Mouse (Mus musculus): Measurements from ENCODE around the gene Slc22a1. TPM values are rescaled to one million over a fixed set of nuclear protein-coding genes. Genes with fewer than 3 reads are reported as not detected.

Gene Slc22a1
- polyA plus RNA-seq, 1 experiment from 2014 or later = 12.7 TPM

DNA sequence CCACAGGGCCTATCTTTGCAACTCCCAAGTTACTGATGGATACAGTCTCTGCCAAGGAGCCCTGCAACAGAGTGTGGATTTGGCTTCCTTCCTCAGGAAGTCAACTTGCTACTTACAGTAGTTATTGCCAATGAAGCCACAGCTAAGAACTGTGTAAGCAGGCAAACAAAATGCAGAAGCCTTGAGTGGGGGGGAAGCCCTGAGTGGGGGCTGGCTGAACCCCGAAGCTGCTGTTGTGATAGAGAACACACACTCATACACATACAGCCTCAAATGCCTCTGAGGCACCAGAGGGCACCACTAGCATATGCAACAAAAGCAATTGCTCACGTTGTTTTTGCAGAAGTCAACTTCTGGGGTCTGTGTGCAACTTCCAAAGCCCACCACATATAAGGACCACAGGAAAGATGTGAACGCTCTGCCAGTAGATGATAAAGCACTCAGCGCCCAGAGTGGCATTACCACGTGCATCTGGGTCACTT, 38.5 kb upstream of the Slc22a1 start:
- Histone ChIP-seq H3K36me3 (ENCODE audit: control insufficient read depth, insufficient read depth, low read length) (peaks cover 33% of the 10 kb centered on the region), H3K27me3 (ENCODE audit: control insufficient read depth, insufficient read depth, low read depth, low read length) (no peaks in the 10 kb centered on the region), H3K27ac (ENCODE audit: low read length) (peak overlapping the region; percentile 52), H3K4me3 (ENCODE audit: low read length) (no peak overlapping the region), H3K9ac (ENCODE audit: low read length) (no peak overlapping the region; the same call in 1 of the 2 replicates), H3K4me1 (replicated peaks; ENCODE audit: control insufficient read depth, insufficient read depth, low read length) (peaks cover 7% of the 10 kb centered on the region), H3K4me2 (ENCODE audit: low read depth, low read length) (no peak overlapping the region), H3K9me3 (ENCODE audit: control insufficient read depth, low read length) (no peaks in the 10 kb centered on the region)
- WGBS = 57% methylated on average over 5 of the region's 5 CpGs
- peak; percentile 56 for ATAC-seq (ENCODE audit: low read depth)

GRCm38 (mm10) chr17:12712993-12713392, 37.4 kb upstream of the Slc22a1 start:
- Histone ChIP-seq H3K9me3 (ENCODE audit: control insufficient read depth, low read length) (no peaks in the 10 kb centered on the region), H3K4me2 (ENCODE audit: low read depth, low read length) (no peak overlapping the region), H3K27me3 (ENCODE audit: control insufficient read depth, insufficient read depth, low read depth, low read length) (no peaks in the 10 kb centered on the region), H3K9ac (ENCODE audit: low read length) (no peak overlapping the region), H3K4me3 (ENCODE audit: low read length) (no peak overlapping the region), H3K4me1 (replicated peaks; ENCODE audit: control insufficient read depth, insufficient read depth, low read length) (peaks cover 3% of the 10 kb centered on the region; the same call in 1 of the 2 replicates), H3K27ac (ENCODE audit: low read length) (0 out of 2 replicates have a peak overlapping the region, but pooled peaks have one; percentile 1), H3K36me3 (ENCODE audit: control insufficient read depth, insufficient read depth, low read length) (peaks cover 31% of the 10 kb centered on the region)
- ATAC-seq (ENCODE audit: low read depth) = no peak
- WGBS = 69% methylated on average over 3 of the region's 3 CpGs

DNA sequence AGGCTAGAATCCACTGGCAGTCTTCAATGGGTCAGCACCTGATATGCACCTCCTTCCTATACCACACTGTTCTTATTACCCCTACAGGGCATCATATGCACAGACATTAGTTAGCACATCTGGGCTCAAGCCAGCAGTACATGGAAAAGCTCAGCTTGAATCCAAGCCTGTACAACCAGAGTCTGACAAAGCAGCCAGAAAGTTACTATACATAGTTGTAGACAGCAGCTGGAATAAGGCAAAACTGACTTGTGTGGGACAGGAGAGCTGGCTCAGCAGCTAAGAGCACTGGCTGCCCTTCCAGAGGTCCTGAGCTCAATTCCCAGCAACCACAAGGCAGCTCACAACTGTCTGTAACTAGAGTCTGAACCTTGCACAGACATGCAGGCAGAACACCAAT, 36.6 kb upstream of the Slc22a1 start:
- H3K27me3 ChIP-seq (ENCODE audit: control insufficient read depth, insufficient read depth, low read depth, low read length) = no peaks in the 10 kb centered on the region
- no peak for ATAC-seq (ENCODE audit: low read depth)
- no peaks in the 10 kb centered on the region for H3K9me3 ChIP-seq (ENCODE audit: control insufficient read depth, low read length)
- H3K27ac ChIP-seq (ENCODE audit: low read length) = no peak overlapping the region
- peaks cover 3% of the 10 kb centered on the region for H3K4me1 ChIP-seq (replicated peaks; ENCODE audit: control insufficient read depth, insufficient read depth, low read length)
- H3K36me3 ChIP-seq (ENCODE audit: control insufficient read depth, insufficient read depth, low read length) = peaks cover 28% of the 10 kb centered on the region
- H3K4me3 ChIP-seq (ENCODE audit: low read length) = no peak overlapping the region
- H3K4me2 ChIP-seq (ENCODE audit: low read depth, low read length) = no peak overlapping the region
- no peak overlapping the region for H3K9ac ChIP-seq (ENCODE audit: low read length)

DNA sequence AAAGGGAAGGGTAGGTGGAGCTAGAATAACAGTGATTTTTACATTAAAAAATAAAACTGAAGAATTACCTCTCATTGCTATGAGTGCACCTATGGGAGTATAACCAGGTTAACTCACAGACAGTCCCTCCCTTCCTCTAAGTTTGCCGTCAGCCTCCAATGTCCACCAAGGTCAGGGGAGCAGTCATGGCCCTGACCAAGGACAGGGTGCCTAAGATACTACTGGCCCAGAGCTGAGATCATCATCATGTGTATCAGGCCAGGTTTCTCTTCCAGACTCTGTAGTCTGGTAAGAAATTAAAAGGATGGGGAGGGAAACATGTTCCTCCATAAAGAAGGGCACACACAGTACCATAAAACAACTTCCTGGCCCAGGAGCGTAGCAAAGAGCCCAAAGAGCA, 35.3 kb upstream of the Slc22a1 start:
- Histone ChIP-seq H3K4me3 (ENCODE audit: low read length) (no peak overlapping the region), H3K27ac (ENCODE audit: low read length) (no peak overlapping the region), H3K36me3 (ENCODE audit: control insufficient read depth, insufficient read depth, low read length) (peaks cover 23% of the 10 kb centered on the region), H3K9me3 (ENCODE audit: control insufficient read depth, low read length) (no peaks in the 10 kb centered on the region), H3K4me1 (replicated peaks; ENCODE audit: control insufficient read depth, insufficient read depth, low read length) (peaks cover 7% of the 10 kb centered on the region), H3K9ac (ENCODE audit: low read length) (no peak overlapping the region), H3K27me3 (ENCODE audit: control insufficient read depth, insufficient read depth, low read depth, low read length) (no peaks in the 10 kb centered on the region), H3K4me2 (ENCODE audit: low read depth, low read length) (no peak overlapping the region)
- WGBS = 88% methylated on average over 2 of the region's 2 CpGs
- no peak for ATAC-seq (ENCODE audit: low read depth)

DNA sequence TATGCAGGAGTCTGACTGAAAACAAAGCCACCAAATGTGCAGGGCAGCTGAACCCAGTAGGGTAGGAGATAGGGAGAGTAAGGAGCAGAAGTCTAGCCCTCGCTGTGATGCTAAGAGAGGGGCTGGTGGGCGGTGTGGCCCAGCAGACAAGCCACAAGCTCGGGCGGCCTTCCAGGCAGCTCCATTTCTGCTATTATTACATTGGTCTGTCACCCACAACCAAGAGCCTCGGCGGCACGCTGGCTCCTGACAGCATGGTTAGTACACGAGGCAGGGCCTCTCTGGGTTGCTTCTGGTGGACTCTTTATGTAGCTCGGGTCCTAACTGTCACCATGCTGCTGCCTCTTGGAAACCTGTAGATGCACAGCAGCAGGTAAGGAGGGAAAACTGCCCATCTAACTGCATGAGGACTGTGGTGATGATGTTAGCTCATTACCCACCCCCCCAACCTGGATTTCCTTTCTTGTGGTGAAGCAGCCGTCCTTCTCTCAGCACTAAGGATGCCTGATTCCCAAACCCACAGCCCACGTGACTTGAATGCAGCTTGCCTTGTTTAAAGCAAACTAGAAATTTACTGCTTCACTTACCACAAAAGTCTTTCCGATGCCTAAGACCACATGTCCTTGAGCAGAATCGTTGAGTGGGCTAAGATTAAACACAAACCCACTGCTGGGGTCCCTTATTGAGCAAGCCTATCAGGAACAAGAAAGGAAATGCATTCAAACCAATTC, 34.6 kb upstream of the Slc22a1 start:
- Histone ChIP-seq H3K27ac (ENCODE audit: low read length) (no peak overlapping the region), H3K4me2 (ENCODE audit: low read depth, low read length) (no peak overlapping the region), H3K4me1 (replicated peaks; ENCODE audit: control insufficient read depth, insufficient read depth, low read length) (peaks cover 10% of the 10 kb centered on the region), H3K27me3 (ENCODE audit: control insufficient read depth, insufficient read depth, low read depth, low read length) (no peaks in the 10 kb centered on the region), H3K9ac (ENCODE audit: low read length) (no peak overlapping the region), H3K9me3 (ENCODE audit: control insufficient read depth, low read length) (no peaks in the 10 kb centered on the region), H3K36me3 (ENCODE audit: control insufficient read depth, insufficient read depth, low read length) (peaks cover 20% of the 10 kb centered on the region), H3K4me3 (ENCODE audit: low read length) (no peak overlapping the region)
- no peak for ATAC-seq (ENCODE audit: low read depth)
- WGBS = 84% methylated on average over 13 of the region's 13 CpGs

DNA sequence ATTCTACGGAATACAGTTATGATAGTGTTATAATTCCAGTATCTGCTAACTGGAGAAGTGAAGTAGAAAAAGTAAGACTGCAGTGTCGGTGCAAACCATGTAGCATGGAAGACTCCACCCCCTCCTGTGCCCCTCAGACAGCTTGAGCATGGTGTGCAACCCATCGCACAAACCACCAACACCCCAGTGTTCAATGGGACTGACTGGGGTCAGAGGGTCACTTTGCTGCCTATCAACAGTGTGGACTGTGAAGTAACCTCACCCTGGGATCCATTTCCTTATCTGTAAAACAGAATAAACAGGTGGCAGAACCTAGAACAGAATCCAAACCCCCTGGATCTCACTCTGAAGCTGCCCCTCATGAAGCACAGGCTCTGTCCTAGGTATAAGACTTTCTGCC, 32.8 kb upstream of the Slc22a1 start:
- 75% methylated on average over 3 of the region's 3 CpGs for WGBS
- Histone ChIP-seq H3K4me3 (ENCODE audit: low read length) (no peak overlapping the region), H3K9ac (ENCODE audit: low read length) (no peak overlapping the region), H3K9me3 (ENCODE audit: control insufficient read depth, low read length) (no peaks in the 10 kb centered on the region), H3K36me3 (ENCODE audit: control insufficient read depth, insufficient read depth, low read length) (peaks cover 21% of the 10 kb centered on the region), H3K4me1 (replicated peaks; ENCODE audit: control insufficient read depth, insufficient read depth, low read length) (peaks cover 6% of the 10 kb centered on the region; the same call in 1 of the 2 replicates), H3K27ac (ENCODE audit: low read length) (no peak overlapping the region), H3K4me2 (ENCODE audit: low read depth, low read length) (no peak overlapping the region), H3K27me3 (ENCODE audit: control insufficient read depth, insufficient read depth, low read depth, low read length) (no peaks in the 10 kb centered on the region)
- no peak for ATAC-seq (ENCODE audit: low read depth)

- peaks cover 28% of the 10 kb centered on the region for H3K36me3 ChIP-seq (ENCODE audit: control insufficient read depth, insufficient read depth, low read length)
Measured at GRCm38 (mm10) chr17:12706590-12707049, 31.0 kb upstream of the Slc22a1 start.

GRCm38 (mm10) chr17:12702901-12703300, 27.3 kb upstream of the Slc22a1 start:
- no peak for ATAC-seq (ENCODE audit: low read depth)
- H3K4me2 ChIP-seq (ENCODE audit: low read depth, low read length) = no peak overlapping the region
- 73% methylated on average over 5 of the region's 5 CpGs for WGBS
- no peak overlapping the region for H3K4me3 ChIP-seq (ENCODE audit: low read length)
- no peak overlapping the region for H3K27ac ChIP-seq (ENCODE audit: low read length)
- H3K4me1 ChIP-seq (replicated peaks; ENCODE audit: control insufficient read depth, insufficient read depth, low read length) = peaks cover 6% of the 10 kb centered on the region; the same call in 1 of the 2 replicates
- H3K9ac ChIP-seq (ENCODE audit: low read length) = no peak overlapping the region
- H3K9me3 ChIP-seq (ENCODE audit: control insufficient read depth, low read length) = no peaks in the 10 kb centered on the region
- H3K36me3 ChIP-seq (ENCODE audit: control insufficient read depth, insufficient read depth, low read length) = peaks cover 42% of the 10 kb centered on the region
- H3K27me3 ChIP-seq (ENCODE audit: control insufficient read depth, insufficient read depth, low read depth, low read length) = no peaks in the 10 kb centered on the region

More at GRCm38 (mm10) chr17:12706590-12707049, 31.0 kb upstream of the Slc22a1 start:
- Histone ChIP-seq H3K27me3 (ENCODE audit: control insufficient read depth, insufficient read depth, low read depth, low read length) (no peaks in the 10 kb centered on the region), H3K9ac (ENCODE audit: low read length) (no peak overlapping the region), H3K4me1 (replicated peaks; ENCODE audit: control insufficient read depth, insufficient read depth, low read length) (peaks cover 6% of the 10 kb centered on the region; the same call in 1 of the 2 replicates), H3K4me3 (ENCODE audit: low read length) (no peak overlapping the region), H3K27ac (ENCODE audit: low read length) (peak overlapping the region; percentile 53), H3K9me3 (ENCODE audit: control insufficient read depth, low read length) (no peaks in the 10 kb centered on the region), H3K4me2 (ENCODE audit: low read depth, low read length) (no peak overlapping the region)
- 41% methylated on average over 10 of the region's 10 CpGs for WGBS
- peak; percentile 80 for ATAC-seq (ENCODE audit: low read depth)

- 92% methylated on average over 6 of the region's 6 CpGs for WGBS
- Histone ChIP-seq H3K27me3 (ENCODE audit: control insufficient read depth, insufficient read depth, low read depth, low read length) (no peaks in the 10 kb centered on the region), H3K4me3 (ENCODE audit: low read length) (no peak overlapping the region), H3K4me2 (ENCODE audit: low read depth, low read length) (no peak overlapping the region), H3K36me3 (ENCODE audit: control insufficient read depth, insufficient read depth, low read length) (peaks cover 53% of the 10 kb centered on the region), H3K9me3 (ENCODE audit: control insufficient read depth, low read length) (no peaks in the 10 kb centered on the region), H3K4me1 (replicated peaks; ENCODE audit: control insufficient read depth, insufficient read depth, low read length) (no peaks in the 10 kb centered on the region; the same call in 1 of the 2 replicates), H3K9ac (ENCODE audit: low read length) (no peak overlapping the region), H3K27ac (ENCODE audit: low read length) (no peak overlapping the region)
- ATAC-seq (ENCODE audit: low read depth) = no peak
Measured at GRCm38 (mm10) chr17:12700373-12700772, 24.7 kb upstream of the Slc22a1 start.

All from lung, embryonic 16.5 days (tissue).